Mouse (Mus musculus) hindlimb bud, embryonic 11.5 days (tissue): ENCODE results near the gene Med20.
"Not testable (repeated sequence)": the region's sequence is repeated elsewhere in the genome, so short reads cannot be mapped to it uniquely, and the experiment has no call there.

Source experiments
- DNase-seq: peaks from one replicate; pipeline ENCODE4 v3.0.0-alpha.2; 2012; ENCODE audit warnings: low read depth, low spot score; ENCODE audit errors: extremely low spot score

Gene Med20

DNA sequence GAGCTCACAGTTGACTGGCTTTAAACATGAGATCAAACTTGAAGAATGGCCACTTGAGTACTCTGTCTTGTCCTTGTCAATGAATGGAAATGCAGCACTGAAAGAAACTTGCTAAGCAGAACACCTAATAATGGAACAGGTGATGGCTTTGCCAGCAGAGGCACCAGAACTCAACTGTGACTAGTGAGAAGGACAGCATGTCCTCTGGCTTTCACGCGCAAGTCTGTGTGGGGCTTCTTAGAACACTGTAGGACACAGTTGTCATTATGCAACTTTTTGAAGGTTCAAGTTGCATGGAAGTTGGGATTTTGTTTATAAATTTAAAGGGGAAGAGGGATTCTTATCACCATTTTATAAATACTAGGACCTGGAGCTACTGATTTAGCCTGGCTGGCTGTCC is 13.7 kb downstream of the Med20 start:
- DNase-seq = no peak

DNA sequence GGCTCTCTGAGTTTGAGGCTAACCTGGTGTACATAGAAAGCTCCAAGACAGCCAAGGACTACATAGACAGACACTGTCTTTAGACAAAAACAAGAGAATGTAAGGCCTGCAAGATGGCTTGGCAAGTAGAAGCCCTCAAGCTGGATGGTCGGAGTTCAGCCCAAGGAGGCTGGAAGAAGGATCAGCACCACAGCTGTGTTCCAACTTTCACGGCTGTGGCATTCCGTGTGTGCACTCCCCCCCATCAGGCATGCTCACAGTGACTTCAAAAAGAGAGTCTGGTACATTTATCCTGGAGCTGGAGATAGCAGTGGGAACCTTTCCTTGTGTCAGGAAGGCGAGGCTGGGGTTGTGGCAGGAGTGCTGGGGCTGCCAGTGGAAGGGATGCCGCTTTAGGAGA is 14.6 kb downstream of the Med20 start:
- DNase-seq = no peak

- DNase-seq = no peak
Observed at GRCm38 (mm10) chr17:47627791-47628190, 16.4 kb downstream of the Med20 start.

DNA sequence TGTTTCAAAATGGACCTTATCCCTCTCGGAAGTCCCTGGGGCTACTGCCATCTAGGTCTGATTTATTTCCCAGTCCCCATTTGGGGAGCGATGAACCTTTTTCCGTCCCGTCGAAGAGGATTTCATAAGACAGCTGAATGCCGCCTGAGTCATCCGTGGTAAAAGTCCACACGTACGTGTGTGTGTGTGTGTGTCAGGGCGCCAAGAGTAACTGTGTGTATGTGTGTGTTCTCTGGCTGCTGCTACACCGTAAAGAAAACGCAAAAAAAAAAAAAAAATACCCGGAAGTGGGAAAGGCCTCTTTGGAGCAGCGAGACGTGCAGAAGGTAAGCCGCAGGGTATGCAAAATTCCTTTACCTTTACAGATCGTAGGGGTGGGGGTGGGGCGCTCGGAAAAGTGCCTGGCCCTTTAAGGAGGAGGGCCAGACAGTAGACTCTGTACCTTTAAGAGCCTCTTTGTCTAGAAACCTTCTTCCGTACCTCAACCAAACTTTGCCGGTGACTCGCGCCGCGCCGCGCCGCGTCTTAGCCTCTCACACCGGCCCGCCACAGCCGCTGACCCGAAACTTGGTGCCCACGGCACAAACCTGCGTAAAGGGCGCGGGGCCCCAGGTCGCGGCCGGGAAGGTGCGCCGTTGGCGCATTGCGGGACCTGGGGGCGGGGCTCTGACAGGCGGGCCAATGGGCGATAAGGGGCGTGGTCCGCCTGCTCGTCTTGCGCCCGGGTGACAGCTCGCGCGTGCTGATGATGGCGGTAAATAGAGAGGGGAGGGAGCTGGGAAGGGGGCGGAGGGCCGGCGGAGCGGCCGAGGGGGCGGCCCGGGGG is 17.7 kb downstream of the Med20 start:
- peak; percentile 57 for DNase-seq

- no peak for DNase-seq
Observed at GRCm38 (mm10) chr17:47629717-47630677, 18.6 kb downstream of the Med20 start.

- no peak for DNase-seq
Observed at GRCm38 (mm10) chr17:47630678-47631065, 19.3 kb downstream of the Med20 start, which contains the start of gene Usp49. Usp49 (plus strand) TSS chr17:47630690.

GRCm38 (mm10) chr17:47632181-47632840 is 20.9 kb downstream of the Med20 start:
- no peak for DNase-seq

DNA sequence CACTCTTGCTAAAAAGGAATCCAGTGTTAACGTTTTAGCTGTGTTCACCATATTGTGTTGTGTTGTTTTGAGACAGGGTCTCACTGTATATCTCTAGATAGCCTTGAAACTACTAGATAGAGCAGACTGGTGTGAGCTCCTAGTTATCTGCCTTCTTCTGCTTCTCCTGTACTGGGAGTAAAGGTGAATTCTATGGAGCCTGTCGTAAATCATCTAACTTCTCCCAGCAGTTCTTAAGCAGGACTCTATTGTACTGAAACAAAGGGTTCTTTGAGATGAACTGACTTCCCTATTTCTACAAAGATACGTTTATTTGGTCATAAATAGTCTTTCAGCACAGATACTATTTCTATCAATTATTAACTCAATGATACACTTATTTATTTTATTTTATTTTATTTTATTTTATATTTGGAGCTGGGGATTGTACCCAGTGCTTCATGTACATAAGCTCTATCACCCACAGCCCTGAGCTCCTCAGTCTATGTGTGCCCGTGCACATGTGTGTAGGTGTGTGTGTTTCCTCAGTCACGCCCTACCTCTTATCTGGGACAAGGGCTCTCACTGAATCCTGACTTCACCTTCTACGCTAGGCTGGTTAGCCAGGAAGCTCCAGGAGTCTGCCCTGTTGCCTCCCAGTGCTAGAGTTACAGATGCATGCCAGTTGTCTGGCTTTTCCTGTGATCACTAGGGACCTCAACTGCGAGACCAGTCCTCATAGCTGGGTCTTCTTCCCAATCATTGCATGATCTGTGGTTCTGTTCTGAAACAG is 22.8 kb downstream of the Med20 start:
- DNase-seq = no peak

GRCm38 (mm10) chr17:47642992-47643391 is 31.6 kb downstream of the Med20 start:
- DNase-seq = no peak

DNA sequence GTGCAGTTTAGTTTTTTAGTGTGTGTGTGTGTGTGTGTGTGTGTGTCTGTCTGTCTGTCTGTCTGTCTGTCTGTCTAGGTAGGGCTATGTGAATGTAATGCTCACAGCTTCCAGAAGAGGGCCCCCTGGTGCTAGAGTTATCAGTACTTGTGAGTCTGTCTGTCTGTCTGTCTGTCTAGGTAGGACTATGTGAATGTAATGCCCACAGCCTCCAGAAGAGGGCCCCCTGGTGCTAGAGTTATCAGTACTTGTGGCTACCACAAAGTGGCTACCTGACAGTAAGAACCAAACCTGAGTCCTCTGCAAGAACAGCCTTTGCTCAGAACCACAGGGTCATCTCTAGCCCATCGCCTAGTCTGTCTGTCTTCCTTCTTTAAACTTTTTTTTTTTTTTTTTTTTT is 35.3 kb downstream of the Med20 start:
- no peak for DNase-seq

- DNase-seq = no peak
Observed at GRCm38 (mm10) chr17:47648966-47649365, 37.6 kb downstream of the Med20 start.

GRCm38 (mm10) chr17:47651953-47652352 is 40.6 kb downstream of the Med20 start:
- no peak for DNase-seq

- not testable (repeated sequence) for DNase-seq
Observed at GRCm38 (mm10) chr17:47654346-47654745, 43.0 kb downstream of the Med20 start.

DNA sequence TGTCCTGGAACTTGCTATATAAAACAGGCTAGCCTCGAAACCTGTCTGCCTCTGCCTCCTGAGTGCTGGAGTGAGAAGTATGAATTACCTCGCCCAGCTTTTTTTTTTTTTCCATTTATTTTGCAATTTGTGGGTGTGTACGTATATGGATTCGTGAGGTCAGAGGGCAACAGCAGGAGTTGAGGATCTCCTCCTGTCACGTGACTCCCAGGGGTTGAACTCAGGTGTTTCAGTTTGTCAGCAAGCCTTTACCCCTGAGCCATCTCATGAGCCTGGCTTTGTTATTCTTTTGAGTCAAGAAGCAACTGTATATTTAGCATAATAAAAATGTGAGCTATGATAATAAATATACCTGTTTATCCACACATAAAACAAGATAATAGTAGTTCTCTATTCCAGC is 44.3 kb downstream of the Med20 start:
- no peak for DNase-seq

GRCm38 (mm10) chr17:47657901-47658300 is 46.5 kb downstream of the Med20 start:
- DNase-seq = no peak

- no peak for DNase-seq
Observed at GRCm38 (mm10) chr17:47658741-47659243, 47.4 kb downstream of the Med20 start.

GRCm38 (mm10) chr17:47663009-47663713 is 51.8 kb downstream of the Med20 start:
- DNase-seq = no peak

GRCm38 (mm10) chr17:47664474-47664873 is 53.1 kb downstream of the Med20 start:
- no peak for DNase-seq

GRCm38 (mm10) chr17:47669166-47669565 is 57.8 kb downstream of the Med20 start:
- DNase-seq = no peak

DNA sequence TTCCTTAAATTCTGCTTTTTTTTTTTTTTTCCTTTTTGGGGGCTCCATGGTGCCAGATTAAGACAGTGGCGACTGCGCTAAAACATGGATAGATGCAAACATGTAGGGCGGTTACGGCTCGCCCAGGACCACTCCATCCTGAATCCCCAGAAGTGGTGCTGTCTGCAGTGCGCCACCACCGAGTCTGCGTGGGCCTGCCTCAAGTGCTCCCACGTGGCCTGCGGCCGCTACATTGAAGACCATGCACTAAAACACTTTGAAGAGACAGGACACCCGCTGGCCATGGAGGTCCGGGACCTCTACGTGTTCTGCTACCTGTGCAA is 60.6 kb downstream of the Med20 start:
- no peak for DNase-seq
